Mouse (Mus musculus) spleen, adult 2 months (tissue): Measurements from ENCODE around the gene Dqx1.

Source experiments
- CTCF ChIP-seq: fragments of 200-500 bp; IDR thresholded peaks from 2 replicates; pipeline ENCODE4 v1.5.1; 2011; ENCODE audit warnings: mild to moderate bottlenecking, inconsistent platforms; ENCODE audit not compliant: insufficient read depth, insufficient read length, insufficient replicate concordance; ENCODE audit errors: extremely low read depth
- POLR2A ChIP-seq: fragments of 200-500 bp; IDR thresholded peaks from 2 replicates; pipeline ENCODE4 v1.6.1; 2011; ENCODE audit warnings: low read depth, low read length, inconsistent platforms

DNA sequence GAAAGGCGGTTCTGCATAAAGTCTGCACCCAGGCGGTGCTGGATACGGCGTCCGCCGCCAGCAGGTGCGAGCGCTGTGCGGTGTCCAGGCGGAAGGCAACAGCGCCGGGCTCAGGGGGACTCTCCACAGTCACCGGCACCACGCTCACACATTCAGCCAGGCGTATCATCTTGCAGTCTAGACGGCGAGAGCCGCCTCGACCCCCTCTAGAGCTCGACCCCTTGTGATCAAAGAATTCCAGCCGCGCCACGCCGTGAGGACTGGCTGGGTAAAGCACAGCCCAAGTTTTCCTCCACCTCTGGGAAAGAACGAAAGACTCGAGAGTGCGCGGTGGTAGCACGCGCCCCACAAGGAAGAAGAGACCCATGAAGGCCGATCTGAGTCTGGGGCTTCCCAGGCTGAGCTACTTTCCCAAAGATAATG lies 24.9 kb upstream of the Dqx1 start:
- TF ChIP-seq CTCF (peak; percentile 3; the same call in 1 of the 2 replicates), POLR2A (no peak)
